Mouse (Mus musculus): ENCODE data around the gene Lrrc8c.

GRCm38 (mm10) chr5:105501136-105501535, 18.1 kb upstream of the Lrrc8c start:
- TF ChIP-seq CTCF (IDR thresholded peaks at IDR 0.05; ENCODE audit: control insufficient read depth, insufficient read depth, insufficient read length) (no peak), FOSL1 (IDR thresholded peaks at IDR 0.05; ENCODE audit: insufficient read depth, low read length, poor library complexity, severe bottlenecking) (no peak), MYOG (IDR thresholded peaks at IDR 0.05; ENCODE audit: control insufficient read depth, extremely low read depth, insufficient read length) (no peak), MAX (IDR thresholded peaks at IDR 0.05) (no peak), USF1 (IDR thresholded peaks at IDR 0.05; ENCODE audit: low read depth) (no peak)
